Mouse (Mus musculus): ENCODE measurements around the gene Acss2. TPM values are rescaled to one million over a fixed set of nuclear protein-coding genes. Genes with fewer than 3 reads are reported as not detected.

Acss2 gene
- total RNA-seq (2015) (3.6 and 8.0 TPM in 2 replicates), total RNA-seq (2017) (3.0 and 6.5 TPM in 2 replicates)

DNA sequence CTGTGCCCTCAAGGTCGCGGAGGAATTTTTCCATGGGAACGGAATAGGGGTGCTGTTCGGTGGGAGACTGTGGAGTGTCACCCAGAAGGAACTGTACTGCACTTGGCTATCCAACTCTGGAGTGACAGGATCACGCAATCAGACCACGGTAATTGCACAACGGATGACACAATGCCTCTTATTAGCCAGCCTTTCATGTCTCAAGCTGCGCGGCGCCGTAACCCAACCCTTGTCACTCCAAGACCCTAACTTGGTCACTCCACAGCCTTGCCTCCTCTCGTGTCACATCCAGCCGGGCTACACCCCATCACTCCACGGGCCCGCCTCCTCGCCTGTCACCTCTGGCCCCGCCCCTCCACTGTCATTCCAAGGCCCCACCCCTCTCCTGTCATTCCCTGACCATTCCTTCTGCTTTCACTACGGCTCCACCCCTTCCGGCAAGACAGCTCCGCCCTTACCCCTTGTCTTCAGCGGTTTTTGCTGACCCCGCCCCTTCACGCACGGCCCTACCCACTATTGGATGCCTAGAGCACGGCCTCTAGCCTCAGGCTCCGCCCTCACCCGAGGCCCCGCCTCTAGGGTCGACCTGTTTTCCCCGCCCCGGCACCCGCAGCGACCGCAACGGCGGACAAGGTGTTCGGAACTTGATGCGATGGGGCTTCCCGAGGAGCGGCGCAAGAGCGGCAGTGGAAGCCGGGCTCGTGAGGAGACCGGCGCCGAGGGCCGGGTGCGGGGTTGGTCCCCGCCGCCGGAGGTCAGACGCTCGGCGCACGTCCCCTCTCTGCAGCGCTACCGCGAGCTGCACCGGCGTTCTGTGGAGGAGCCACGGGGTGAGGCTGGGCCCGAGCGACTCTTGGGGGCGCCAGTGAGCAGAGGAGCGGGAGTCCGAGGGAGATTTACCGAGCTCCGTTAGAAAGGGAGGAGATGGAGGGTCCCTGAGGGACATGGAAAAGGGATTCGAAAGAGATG, at the start of gene Acss2, which contains the start of gene Ggt7:
Gene Acss2, plus strand, starts transcription at position 494 of the 969 bp plus-strand sequence.
Gene Ggt7, minus strand, starts transcription at position 783 of the 969 bp plus-strand sequence.
- peak; percentile 89 for ATAC-seq (replicated peaks; ENCODE audit: poor library complexity)

DNA sequence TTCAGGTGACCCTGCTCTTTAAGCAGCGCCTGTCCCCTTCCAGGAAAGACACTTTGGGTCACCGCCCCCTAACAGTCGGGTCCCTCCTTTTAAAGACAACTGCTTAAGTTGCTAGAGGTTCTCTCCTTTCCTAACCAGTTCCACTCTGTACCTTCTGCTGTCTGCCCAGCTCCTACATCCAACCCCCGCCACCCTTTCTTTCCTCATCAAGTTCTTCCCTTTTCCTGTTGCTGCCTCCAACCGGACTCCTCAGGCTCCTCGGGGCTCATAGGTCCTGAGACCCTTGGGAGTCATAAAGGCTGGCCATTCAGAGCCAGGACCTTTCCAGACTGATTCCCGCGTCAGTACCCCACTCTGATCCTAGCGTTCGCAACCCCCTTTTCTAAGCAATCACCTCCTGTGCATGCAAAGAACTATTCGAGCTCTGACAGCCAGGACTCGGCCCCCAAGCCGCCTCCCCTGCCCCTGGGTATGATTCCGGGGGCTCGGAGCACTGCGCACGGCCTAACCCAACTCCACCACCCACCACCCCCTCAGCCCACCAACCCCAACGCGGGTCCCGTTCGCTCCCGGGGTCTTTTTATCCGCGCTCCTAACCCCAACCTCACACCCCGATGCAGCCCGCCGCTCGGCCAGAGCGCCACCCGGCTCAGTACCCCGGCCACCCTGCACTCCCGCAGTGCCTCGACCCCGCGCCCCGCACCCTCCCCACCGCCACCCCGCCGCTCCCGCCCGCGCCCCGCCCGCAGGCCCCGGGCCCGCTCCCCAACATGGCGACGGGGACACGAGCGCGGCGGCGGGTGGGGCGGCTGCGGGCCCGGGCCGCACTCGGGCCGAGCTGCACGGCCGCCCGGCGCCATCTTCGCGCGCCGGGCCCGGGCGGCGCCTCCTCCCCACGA, 44.8 kb upstream of the Acss2 start:
- peak; percentile 62 for ATAC-seq (replicated peaks; ENCODE audit: poor library complexity)

DNA sequence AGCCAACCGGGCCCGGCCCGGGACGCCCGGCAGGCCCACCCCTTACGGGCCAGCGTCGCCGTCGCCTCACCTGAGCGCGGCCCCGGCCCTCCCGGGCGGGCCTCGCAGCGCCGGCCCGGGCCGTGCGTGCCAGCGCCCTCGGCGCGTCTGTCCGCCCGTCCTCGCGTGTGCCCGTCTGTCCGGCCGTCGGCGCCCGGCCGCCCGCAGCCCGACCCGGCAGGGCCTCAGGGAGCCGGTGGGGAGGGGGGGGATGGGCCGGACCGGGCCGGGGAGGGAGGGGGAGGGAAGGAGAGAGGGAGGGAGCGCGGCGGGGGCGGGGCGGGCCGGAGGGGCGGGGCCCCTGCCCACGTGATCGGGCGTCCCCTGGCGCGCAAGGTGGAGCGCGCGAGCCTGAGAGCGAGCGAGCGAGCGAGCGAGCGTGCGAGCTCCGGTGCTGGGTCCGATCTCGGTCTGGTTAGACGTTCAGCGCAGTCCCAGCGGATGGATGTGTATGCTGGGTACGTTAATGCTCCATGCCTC, 44.1 kb upstream of the Acss2 start, which contains the start of gene Ncoa6:
Gene Ncoa6, minus strand, starts transcription at position 325 of the 519 bp plus-strand sequence.
- peak; percentile 80 for ATAC-seq (replicated peaks; ENCODE audit: poor library complexity)

DNA sequence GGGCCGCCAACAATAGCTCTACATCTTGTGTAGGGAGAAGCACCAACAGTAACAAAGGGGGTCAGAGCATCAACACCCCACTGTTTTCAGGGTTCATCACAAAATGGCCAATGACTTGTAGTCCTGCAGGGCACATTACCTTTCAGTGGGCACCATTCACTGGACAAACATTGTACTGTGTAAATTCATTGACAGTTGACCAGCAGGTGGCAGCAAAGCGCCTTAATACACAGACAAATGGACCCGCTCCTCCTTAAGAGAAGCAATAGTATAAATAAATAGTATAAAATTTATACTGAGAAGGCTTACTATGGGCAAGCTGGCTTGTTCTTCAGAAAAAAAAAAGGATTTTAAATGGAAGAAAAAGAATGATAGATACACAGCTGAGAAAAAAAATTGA, 35.7 kb upstream of the Acss2 start:
- peak; percentile 83 for ATAC-seq (replicated peaks; ENCODE audit: poor library complexity)

DNA sequence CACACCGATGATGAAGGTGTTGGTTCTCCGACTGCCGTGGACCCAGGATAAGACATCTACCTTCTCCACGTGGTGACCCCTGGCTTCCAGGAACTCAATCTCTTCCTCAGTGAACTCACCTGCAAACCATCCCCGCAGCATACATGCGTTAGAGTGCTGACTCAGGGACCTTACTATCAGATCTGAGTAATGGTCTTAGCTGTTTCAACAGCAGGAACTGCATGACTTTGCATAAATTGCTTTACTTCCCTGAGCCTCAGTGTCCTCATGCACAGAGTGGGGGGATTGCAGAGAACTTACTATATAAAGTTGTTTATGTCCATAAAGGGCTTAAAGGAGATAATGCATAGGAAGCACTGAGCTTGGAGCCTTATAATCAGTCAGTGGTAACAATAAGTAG, 26.8 kb upstream of the Acss2 start:
- ATAC-seq (replicated peaks; ENCODE audit: poor library complexity), result no peak

DNA sequence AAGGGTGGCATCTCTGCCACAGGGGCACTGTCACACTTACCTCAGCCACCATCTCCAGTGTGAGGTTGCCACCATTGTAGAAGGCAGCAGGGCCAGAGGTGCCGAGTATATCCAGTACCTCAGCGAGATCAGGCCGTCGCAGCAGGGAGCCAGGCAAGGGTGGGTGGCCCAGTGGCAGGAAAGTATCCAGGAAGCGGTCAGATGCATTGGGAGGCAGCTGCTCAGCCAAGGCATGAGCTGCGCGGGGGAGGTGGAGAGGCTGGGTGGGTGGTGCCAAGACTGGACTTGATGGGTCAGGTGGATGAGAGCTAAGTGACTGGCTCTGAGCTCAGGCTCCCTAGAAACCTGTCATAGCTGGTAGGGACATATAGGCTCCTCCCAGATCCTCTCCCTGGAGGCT, 15.2 kb upstream of the Acss2 start:
- no peak for ATAC-seq (replicated peaks; ENCODE audit: poor library complexity)

DNA sequence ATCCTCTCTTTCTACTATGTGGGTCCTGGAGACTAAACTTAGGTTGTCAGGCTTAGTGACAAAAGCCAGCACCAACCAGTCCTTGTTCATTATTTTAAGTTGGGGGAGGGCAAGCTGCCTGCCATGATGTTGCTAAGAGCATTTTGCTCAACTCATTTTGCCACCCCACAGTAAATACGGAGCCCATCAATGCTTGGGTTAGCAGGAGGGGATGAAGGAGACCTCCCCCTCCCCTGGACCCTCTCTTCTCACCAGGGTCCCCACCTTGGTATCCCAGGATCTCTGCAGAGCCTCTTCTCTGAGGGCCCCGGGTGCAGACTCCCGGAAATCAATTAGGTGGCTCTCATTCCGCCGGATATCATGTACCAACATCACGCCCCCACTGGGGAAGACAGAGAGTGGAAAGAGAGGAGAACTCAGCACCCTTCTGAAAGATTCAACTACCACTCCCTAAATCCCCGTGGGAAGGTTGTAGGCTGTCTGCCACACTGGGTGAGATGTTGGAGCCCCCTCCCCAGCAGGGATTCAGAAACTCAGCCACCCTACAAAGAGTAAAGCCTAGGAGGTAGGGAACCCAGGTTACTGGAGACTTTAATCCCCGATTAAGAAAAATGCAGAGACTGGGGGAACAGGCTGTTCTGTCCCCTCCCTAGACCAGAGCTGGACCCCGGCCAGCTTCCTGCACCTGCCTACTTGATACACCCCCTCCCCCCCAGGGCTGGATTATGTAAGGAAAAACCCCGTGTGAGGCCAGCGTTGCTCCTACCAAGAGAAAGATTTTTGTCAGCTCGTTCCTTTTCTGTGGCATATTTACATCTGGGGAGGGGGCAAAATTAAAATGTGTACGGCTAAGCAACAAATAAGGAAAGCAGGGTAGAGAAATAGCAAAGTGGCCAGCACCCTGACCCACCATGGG, 13.1 kb upstream of the Acss2 start:
- no peak for ATAC-seq (replicated peaks; ENCODE audit: poor library complexity)

DNA sequence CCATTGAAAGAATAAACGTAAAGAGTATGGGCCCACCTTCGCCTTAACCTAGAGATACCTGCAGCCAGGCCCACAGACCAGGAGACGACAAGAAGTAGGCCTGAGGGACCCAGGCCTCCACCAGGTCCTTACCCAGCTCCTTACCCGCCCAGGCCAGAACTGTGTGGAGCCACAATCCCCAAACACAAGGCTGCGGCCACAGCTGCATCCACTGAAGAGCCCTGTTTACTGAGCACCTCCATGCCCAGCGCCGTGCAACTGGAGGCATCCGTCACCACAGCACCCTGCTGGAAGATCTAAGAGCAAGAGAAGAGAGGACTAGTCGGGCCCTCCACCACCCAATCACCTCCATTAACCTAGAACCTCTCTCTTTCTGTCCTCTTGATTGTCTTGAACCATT, 11.9 kb upstream of the Acss2 start:
- no peak for ATAC-seq (replicated peaks; ENCODE audit: poor library complexity)

DNA sequence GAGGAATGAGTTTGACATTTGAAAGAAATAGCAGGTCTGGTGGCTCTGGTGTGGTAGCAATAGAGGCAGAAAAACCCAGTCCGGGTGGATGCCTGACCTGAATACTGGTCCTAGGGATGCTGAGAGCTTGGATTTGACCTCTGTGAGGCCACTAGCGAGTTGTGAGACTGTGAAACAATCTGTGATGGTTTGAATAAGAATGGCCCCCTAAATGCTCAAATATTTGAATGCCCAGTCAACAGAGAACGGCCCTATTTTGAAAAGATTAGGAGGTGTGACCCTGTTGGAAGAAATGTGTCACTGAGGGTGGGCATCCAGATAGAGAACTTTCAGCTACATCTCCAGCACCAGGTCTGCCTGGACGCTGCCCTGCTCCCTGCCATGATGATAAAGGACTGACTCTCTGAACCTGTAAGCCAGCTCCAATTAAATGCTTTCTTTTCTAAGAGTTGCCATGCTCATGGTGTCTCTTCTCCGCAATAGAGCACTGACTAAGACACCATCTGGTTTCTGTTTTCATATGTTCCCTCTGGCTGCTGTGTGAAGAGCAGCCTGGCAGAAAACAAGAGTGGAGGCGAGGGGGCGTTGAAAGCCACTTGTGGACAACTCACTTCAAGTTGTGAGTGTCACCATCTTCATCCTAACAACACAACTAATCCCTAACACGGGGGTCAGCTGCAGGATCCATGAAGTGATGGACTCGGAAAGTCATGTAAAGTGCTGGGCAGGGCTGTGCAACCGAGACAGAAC, 9.9 kb upstream of the Acss2 start:
- no peak for ATAC-seq (replicated peaks; ENCODE audit: poor library complexity)

DNA sequence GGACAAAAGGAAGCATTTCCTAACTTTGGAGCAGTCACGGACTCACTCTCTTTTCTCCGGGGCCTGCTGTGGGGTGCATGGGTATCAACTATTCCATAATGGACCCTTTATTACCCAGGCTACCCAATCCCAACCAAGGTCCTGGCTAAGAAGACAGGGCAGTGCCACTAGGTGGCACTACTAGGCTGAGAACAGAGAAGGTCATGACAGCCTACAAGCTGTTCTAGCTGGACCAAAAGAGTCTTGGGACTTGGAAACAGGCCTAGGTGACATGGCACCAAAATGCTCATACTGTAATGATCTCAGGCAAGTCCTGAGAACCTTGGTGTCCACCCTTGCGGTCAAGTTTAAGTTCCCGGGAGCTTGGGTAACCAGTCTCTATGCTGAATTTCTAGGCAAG, 5.3 kb upstream of the Acss2 start:
- peak; percentile 78 for ATAC-seq (replicated peaks; ENCODE audit: poor library complexity)

DNA sequence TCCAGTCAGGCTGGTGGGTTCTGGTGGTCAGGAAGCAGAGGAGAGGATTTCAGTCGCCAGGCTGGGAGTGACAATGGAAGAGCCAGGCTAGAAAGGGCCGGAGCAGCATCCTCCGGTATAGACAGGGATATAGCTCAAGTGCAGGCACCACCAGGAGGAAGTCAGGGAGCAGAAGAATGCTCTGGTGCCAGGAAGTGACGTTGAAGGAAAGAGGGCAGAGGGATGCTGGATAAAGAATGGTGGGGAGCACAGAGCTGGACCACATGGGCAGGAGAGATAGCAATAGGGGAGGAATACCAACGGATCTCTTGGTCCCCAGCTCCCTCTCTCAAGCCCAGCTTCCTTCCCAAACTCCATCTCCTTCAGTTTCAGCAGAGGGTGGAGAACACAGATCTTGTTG, 4.2 kb upstream of the Acss2 start:
- ATAC-seq (replicated peaks; ENCODE audit: poor library complexity), result no peak

DNA sequence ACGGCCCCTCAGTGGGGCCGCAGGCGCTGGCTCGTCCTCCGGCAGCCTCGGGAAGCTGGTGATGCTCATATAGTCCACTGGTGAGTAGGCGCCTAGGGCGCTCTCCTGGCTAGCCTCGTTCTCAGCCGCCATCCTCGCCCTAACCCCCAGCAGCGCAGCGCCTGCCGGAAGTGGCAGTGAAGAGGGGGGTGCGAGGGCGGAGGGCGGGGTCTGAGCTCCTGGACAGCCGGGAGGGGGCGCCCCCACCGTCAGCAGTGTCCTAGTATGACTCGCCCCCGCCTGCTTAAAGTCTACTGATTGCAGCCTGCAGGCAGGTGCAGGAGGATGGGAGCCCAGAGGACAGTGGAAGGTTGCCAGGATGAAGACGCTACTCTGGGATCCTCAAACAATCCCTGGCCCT, 3.1 kb upstream of the Acss2 start:
- peak; percentile 10; the same call in 1 of the 2 replicates for ATAC-seq (replicated peaks; ENCODE audit: poor library complexity)

DNA sequence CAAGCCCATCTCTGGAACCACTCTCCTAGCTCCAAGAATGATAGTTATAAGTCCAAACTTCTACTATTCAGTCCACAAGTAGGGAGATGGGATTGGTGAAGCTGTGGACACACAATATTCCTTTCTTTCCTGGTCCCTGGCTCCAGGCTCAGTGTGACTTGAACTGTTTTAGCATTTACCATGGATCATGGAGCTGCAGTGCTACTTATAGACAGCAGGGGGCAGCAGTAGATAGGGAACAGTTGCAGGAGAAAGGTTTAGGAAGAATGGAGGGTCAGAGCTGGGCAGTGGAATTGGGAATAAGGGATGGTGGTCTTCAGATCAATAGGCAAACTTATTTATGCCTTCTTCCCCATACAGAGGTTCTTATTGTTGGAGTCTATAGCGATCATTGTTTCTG, 1.8 kb upstream of the Acss2 start:
- ATAC-seq (replicated peaks; ENCODE audit: poor library complexity), result 0 out of 2 replicates have a peak, but pooled peaks have one; percentile 21

DNA sequence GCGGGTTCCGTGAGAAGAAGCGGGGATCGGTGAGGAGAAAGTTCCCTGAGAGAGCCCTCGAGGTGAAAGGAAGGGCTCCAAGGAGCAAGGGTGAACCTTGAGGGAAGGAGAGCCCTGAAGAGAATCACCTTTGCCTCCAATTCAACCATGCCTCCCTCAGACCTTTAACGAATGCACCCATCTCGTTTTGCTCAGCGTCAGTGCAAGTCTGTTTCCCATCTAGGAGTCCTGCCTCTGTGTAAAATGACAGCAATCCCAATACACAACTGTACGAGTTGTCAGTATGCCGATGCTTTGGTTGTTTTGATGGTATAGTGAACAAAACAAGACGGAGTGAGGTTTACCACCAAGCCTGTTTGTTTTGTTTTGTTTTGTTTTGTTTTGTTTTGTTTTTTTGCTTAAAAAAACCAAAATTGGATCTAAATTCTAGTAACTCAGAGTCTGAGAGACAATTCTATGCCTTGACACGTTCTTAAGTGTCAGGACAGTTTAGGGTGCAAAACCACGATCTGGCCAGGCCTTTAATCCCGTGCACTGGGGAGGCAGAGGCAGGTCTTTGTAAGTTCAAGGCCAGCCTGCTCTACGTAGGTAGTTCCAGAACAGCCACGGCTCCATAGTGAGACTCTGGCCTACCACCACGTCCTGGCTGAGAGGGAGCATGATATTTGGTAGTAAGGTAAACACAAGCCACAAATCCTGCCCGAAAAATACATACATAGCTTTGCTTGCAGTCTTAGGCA, 953 bp downstream of the Acss2 start:
- ATAC-seq (replicated peaks; ENCODE audit: poor library complexity), result no peak

DNA sequence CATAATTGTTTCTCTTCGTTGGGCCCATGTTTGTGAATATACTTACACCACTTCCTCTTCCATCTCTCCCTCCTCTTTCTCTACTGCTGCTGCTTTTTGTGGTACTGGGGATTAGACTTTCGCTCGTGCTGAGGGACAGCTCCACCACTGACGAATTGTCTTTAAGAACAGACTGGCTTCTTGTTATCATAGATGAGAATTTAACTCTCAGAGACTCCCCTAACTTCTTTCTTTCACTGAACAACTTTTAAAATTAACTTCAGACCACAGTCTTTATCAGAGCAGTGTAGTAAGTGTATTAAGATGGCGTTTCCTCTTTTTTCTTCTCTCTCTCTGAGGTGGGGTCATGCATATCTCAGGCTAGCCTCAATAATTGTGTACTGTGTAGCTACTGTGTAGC, 6.0 kb downstream of the Acss2 start:
- peak; percentile 49 for ATAC-seq (replicated peaks; ENCODE audit: poor library complexity)

DNA sequence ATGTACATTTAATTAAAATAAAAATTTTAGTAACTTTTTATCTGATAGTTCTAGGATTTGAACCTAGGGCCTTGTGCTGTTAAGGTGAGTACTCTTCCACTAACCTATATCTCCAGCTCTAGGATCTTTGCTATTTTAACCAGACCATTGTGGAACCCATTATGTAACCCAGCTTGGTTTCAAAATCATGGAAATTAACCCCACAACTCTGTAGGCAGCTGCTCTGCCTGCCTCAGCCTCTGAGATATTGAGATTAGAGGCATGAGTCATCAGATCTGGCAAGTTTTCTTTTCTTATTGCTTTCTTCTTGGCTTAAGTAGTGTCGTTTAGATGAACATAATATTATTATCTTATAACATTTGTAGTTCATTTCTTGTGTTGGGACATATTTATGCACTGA, 6.6 kb downstream of the Acss2 start:
- peak; percentile 63 for ATAC-seq (replicated peaks; ENCODE audit: poor library complexity)

DNA sequence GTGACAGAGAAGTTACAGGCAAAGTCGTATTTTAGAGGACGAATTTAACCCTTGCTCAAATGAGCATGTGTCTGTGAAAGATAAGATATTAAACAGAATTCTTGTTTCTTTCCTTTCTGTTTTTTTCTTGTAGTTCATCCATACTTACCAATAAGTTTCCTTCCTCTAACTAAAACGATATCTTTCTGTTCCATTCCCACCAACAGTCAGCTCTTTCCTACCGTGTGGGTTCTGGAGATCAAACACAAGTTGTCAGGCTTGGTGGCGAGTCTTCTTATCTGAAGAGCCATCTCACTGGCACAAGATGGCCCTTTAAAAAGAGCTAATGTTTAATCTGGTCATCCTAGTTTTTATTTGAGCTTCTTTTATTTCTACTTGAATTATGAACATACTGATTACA, 9.6 kb downstream of the Acss2 start:
- peak; percentile 54 for ATAC-seq (replicated peaks; ENCODE audit: poor library complexity)

DNA sequence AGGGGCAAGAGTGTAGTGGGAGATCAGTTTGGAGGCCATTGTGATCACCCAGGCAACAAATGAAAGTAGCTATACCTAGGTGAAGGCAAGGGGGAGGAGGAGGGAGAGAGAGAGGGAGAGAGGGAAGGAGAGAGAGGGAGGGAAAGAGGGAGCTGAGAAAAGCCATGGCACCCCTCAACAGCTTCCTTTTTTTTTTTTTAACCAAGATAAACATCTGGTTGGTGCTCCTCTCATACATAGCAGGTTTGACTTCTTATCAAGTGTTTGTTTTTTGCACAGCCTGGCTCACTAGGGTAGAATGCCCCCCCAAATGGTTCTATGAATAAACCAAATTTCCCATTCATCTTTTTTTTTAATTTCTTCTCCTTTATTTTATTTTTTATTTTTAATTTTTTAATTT, 18.5 kb downstream of the Acss2 start:
- no peak for ATAC-seq (replicated peaks; ENCODE audit: poor library complexity)

Data from megakaryocyte progenitor cell, adult 5-6 weeks (primary cell).